Mouse (Mus musculus) ES-E14 (cell line): ENCODE results near the gene Cops3. TPM values are rescaled to one million over a fixed set of nuclear protein-coding genes. Genes with fewer than 3 reads are reported as not detected.
"Not testable (repeated sequence)": the region's sequence is repeated elsewhere in the genome, so short reads cannot be mapped to it uniquely, and the experiment has no call there.

Source experiments
- DNase-seq: peaks from one replicate; pipeline ENCODE4 v3.0.0-alpha.2; 2013; ENCODE audit warnings: low read depth, low spot score
- H3K27ac ChIP-seq: 2 replicates; pipeline ENCODE4 v1.5.1; 2012; ENCODE audit warnings: low read depth, mild to moderate bottlenecking, low read length, moderate library complexity, mixed read lengths; ENCODE audit not compliant: poor library complexity, insufficient read depth, severe bottlenecking
- H3K36me3 ChIP-seq: 2 replicates; pipeline ENCODE4 v1.6.1; 2012; ENCODE audit warnings: mild to moderate bottlenecking, low read length, moderate library complexity, mixed read lengths; ENCODE audit not compliant: control insufficient read depth, poor library complexity, insufficient read depth, severe bottlenecking
- H3K4me1 ChIP-seq, 2 experiments: fragments of 150-350 bp in 1 of 2; sonication (generic) in 1 of 2; 2 replicates each; pipeline ENCODE4 v1.6.1; 2012; ENCODE audit warnings: low read length in 2 of 2, mild to moderate bottlenecking in 1 of 2, mixed read lengths in 1 of 2; ENCODE audit not compliant: control insufficient read depth in 2 of 2, insufficient read depth in 2 of 2, poor library complexity in 1 of 2
- H3K4me3 ChIP-seq, 2 experiments: fragments of 150-350 bp in 1 of 2; sonication (generic) in 1 of 2; 2 replicates each; pipeline ENCODE4 v1.5.1; 2012; ENCODE audit warnings: low read length in 2 of 2, low read depth in 1 of 2, mild to moderate bottlenecking in 1 of 2, mixed read lengths in 1 of 2; ENCODE audit not compliant: insufficient read depth in 1 of 2, poor library complexity in 1 of 2, severe bottlenecking in 1 of 2
- H3K9ac ChIP-seq: 2 replicates; pipeline ENCODE4 v1.6.1; 2012; ENCODE audit warnings: low read depth, mild to moderate bottlenecking, low read length, mixed read lengths; ENCODE audit not compliant: poor library complexity, insufficient read depth, severe bottlenecking
- H3K9me3 ChIP-seq: fragments of 150-350 bp; sonication (generic); 2 replicates; pipeline ENCODE4 v1.6.1; 2012; ENCODE audit warnings: low read depth, mild to moderate bottlenecking, low read length; ENCODE audit not compliant: control insufficient read depth, insufficient read depth
- CHD2 ChIP-seq: IDR thresholded peaks from 2 replicates; pipeline ENCODE4 v1.6.1; 2014; ENCODE audit warnings: mild to moderate bottlenecking, low read depth, low read length, inconsistent platforms
- HCFC1 ChIP-seq: IDR thresholded peaks from 2 replicates; pipeline ENCODE4 v1.6.1; 2012; ENCODE audit warnings: low read length, inconsistent platforms, borderline replicate concordance; ENCODE audit not compliant: insufficient read depth
- MAFK ChIP-seq: IDR thresholded peaks from 2 replicates; pipeline ENCODE4 v1.6.1; 2014; ENCODE audit warnings: mild to moderate bottlenecking, low read depth, low read length, inconsistent platforms; ENCODE audit not compliant: insufficient read depth
- ZC3H11A ChIP-seq: IDR thresholded peaks from 2 replicates; pipeline ENCODE4 v1.6.1; 2012; ENCODE audit warnings: low read depth, mild to moderate bottlenecking, inconsistent platforms, low read length, borderline replicate concordance
- ZNF384 ChIP-seq: IDR thresholded peaks from 2 replicates; pipeline ENCODE4 v1.6.1; 2012; ENCODE audit warnings: low read depth, low read length, inconsistent platforms
- in situ Hi-C, 2 experiments: fragments of 600-800 bp; cut with MboI; formaldehyde crosslinking; loops; one replicate each; pipeline ENCODE4 v1.15.1; 2025; ENCODE audit warnings: low sequenced_read_pairs in 2 of 2, inconsistent platforms in 1 of 2; ENCODE audit not compliant: unreplicated experiment in 2 of 2
- total RNA-seq: library from RNA; depleted of rRNA; stranded (reverse); fragments of 300-350 nt; gene quantifications from 2 replicates; pipeline ENCODE4 v1.2.3, GENCODE M21; 2012

Gene Cops3
- total RNA-seq, 1 experiment, result 133 TPM

GRCm38 (mm10) chr11:59838426-59838825, 1.2 kb downstream of the Cops3 start:
- DNase-seq, result no peak
- peaks cover 2% of the 10 kb centered on the region for H3K36me3 ChIP-seq
- 0 out of 4 replicates have a peak, but pooled peaks cover 0 to 2% of the 10 kb centered on the region in 2 experiments for H3K4me1 ChIP-seq
- no peaks in the 10 kb centered on the region for H3K9me3 ChIP-seq
- peak overlapping the region; percentile 94 to 99 for H3K4me3 ChIP-seq
- no peak overlapping the region for H3K9ac ChIP-seq
- H3K27ac ChIP-seq, result no peak overlapping the region
- in situ Hi-C loops, result no loop called here
- no peak for TF ChIP-seq ZNF384
- no peak for TF ChIP-seq HCFC1
- no peak for TF ChIP-seq ZC3H11A
- no peak for TF ChIP-seq MAFK
- TF ChIP-seq CHD2, result no peak

DNA sequence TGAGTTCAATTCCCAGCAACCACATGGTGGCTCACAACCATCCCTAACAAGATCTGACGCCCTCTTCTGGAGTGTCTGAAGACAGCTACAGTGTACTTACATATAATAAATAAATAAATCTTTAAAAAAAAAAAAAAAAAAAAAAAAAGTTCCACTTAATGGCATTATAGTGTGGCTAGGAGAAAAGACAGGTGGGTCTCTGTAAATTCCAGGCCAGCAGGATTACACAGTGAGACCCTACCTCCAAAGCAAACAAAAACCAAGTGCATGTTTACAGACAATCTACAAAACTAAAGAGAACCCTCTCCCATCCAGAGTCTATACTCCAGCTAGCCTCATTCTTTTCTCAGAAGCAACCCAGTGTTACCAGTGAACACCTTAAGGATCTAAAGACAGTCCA, 1.8 kb downstream of the Cops3 start:
- H3K27ac ChIP-seq, H3K4me3 ChIP-seq, H3K9me3 ChIP-seq, H3K9ac ChIP-seq, H3K4me1 ChIP-seq, DNase-seq, H3K36me3 ChIP-seq, in situ Hi-C loops: not testable (repeated sequence)
- peak; percentile 83 for TF ChIP-seq ZNF384

GRCm38 (mm10) chr11:59821625-59822024, 18.0 kb downstream of the Cops3 start:
- Histone ChIP-seq H3K27ac (no peak overlapping the region), H3K4me3 (no peak overlapping the region), H3K36me3 (peaks cover 59% of the 10 kb centered on the region), H3K9me3 (no peaks in the 10 kb centered on the region), H3K4me1 (peaks cover 0 to 8% of the 10 kb centered on the region in 2 experiments; a peak in 2 of 4 replicates), H3K9ac (no peak overlapping the region)
- in situ Hi-C loops, result no loop called here
- DNase-seq, result no peak
- no peak for TF ChIP-seq ZNF384
- TF ChIP-seq HCFC1, result no peak
- no peak for TF ChIP-seq MAFK
- TF ChIP-seq CHD2, result no peak
- TF ChIP-seq ZC3H11A, result no peak

DNA sequence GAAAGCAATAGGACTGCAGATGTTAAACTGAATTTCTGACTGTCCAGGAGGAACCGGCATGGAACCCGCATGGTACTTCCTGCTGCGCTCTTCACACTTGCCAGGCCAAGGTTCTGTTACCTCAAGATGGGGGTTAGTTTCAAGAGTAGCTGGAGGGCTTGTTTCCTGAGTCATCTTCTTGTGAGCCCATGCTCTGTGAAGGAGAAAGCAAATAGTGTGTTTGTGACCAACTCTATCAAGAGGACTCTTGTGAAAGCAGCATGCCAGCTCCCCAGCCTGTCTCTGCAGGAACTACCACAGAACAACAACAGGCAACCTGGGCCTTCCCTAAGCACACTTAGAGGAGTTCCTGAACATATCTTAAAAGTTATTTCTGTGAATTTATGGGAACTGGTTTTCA, 21.7 kb downstream of the Cops3 start:
- Histone ChIP-seq H3K27ac (no peak overlapping the region), H3K9me3 (no peaks in the 10 kb centered on the region), H3K36me3 (peaks cover 39% of the 10 kb centered on the region), H3K4me3 (no peak overlapping the region), H3K4me1 (peaks cover 2 to 23% of the 10 kb centered on the region in 2 experiments; a peak in 3 of 4 replicates), H3K9ac (no peak overlapping the region)
- no peak for DNase-seq
- in situ Hi-C loops, result no loop called here
- TF ChIP-seq MAFK (no peak), ZC3H11A (no peak), HCFC1 (no peak), ZNF384 (no peak), CHD2 (no peak)

- Histone ChIP-seq H3K27ac (no peak overlapping the region), H3K36me3 (peaks cover 29% of the 10 kb centered on the region), H3K4me1 (peaks cover 8 to 27% of the 10 kb centered on the region in 2 experiments; a peak in 3 of 4 replicates), H3K9ac (no peak overlapping the region), H3K4me3 (no peak overlapping the region), H3K9me3 (no peaks in the 10 kb centered on the region)
- no peak for TF ChIP-seq ZNF384
- no peak for TF ChIP-seq CHD2
- TF ChIP-seq MAFK, result no peak
- no peak for TF ChIP-seq ZC3H11A
- no peak for TF ChIP-seq HCFC1
- DNase-seq, result no peak
- in situ Hi-C loops, result no loop called here
Measured at GRCm38 (mm10) chr11:59815482-59816065, 24.1 kb downstream of the Cops3 start.
